Mouse (Mus musculus) cerebellum, postnatal 14 days (tissue): ENCODE data around the gene Nampt.
A peak's percentile ranks its signal among the peaks of the same experiment; 100 is the strongest.
"Not testable (repeated sequence)": the region's sequence is repeated elsewhere in the genome, so short reads cannot be mapped to it uniquely, and the experiment has no call there.

Experiments used
- DNase-seq, 2 experiments: peaks; one replicate each; pipeline ENCODE4 v3.0.0; 2021; ENCODE audit warnings: mixed read lengths in 2 of 2

Nampt gene

GRCm38 (mm10) chr12:32846325-32846724 lies 27.0 kb downstream of the Nampt start:
- DNase-seq: no peak

DNA sequence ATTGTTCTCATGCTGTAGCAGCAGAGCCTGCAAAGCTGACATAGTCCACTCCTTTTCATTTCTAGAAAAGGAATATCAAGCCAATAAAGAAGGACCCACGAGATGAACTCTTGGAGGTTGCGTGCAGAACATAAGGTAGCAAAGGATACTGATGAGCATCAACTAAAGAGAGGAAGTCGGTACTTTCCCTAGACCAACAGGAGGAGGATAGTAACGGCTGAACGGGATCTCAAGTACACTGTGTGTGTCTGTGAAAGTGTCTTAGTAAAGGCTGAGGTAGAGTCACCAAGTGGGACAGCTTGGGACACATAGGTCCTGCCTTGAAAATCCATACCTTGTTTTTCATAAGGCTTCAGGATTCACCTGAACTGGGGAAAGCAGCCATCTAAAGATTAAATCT lies 34.4 kb downstream of the Nampt start:
- DNase-seq: no peak

DNA sequence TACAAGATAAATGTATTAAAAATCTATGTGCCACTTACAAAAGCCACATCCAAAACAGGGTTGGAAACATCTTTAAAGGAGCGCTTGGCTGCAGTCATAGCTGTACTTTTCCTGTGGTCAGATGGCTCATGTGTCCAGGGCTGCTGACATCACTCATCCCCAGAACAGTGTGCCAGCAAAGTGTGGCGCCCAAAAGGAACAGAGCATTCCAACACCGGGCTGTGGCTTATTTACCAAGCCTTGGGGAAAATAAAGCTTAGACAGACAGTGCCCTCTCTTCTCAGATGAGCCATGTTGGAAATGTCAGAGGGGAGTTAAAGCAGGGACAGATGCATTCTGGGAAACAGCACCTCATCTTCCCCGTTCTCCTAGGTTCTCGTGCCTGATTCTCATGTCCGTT lies 35.5 kb downstream of the Nampt start:
- no peak for DNase-seq

GRCm38 (mm10) chr12:32855398-32855797 lies 36.1 kb downstream of the Nampt start:
- no peak for DNase-seq

DNA sequence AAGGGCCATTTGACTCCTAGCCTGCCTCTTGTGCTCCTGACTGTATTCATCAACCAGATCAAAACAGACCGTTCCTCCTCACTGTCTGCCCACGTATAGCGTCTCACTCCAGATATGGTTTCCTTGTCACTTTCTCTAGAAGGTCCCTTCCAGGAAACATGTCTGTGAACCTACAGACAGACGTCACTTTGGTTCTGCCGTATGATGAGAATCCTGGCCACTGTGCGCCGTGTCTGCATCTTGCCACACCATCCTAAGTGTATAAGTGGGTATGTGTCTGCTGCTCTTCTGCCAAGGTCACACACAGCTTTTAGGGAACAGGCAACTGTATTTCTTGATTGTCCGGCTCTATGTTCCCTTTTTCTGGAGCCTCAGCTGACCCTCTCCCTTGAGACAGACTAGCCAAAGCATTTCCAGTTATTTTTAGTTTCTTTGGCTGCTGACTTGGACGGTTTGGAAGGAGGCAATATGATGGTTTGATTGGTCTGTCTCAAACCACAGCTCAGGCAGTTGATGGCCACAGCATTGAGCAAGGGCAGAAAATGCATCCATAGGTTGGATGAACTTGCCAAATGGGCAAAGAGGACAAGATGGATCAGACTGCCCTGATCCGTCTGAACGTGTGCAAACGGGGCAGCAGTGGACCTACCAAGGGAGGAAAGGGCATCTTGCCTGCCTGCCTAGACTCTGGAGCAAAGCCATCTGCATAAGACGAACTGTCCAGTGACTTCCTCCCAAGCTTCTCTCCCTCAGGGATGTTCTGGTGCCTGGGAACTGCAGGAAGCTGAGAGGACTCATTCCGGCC lies 37.6 kb downstream of the Nampt start:
- no peak for DNase-seq

- no peak for DNase-seq
These were observed 39.1 kb downstream of the Nampt start for GRCm38 (mm10) chr12:32858444-32858843.

GRCm38 (mm10) chr12:32860820-32861219 lies 41.5 kb downstream of the Nampt start:
- DNase-seq: no peak

- DNase-seq: no peak
These were observed 51.5 kb downstream of the Nampt start for GRCm38 (mm10) chr12:32870815-32871214.

DNA sequence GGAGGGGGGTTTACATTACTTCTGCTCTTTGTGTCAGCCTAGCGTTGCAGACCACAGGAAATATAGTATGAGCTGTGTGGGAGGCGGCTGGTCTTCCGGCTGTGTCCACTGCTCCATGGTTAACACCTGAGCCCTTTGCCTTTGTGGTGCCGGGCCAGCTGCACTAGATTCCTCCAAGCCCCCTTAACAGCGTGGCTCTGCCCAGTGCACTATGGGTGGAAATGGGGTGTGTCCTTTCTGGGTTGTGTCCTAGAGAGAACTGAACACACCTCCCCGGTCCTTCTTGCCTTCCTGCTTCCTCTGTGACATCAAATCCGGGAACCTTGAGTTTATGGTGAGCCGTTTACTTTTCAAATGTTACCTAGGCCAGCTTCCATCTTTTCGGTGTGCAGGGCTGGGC lies 58.2 kb downstream of the Nampt start:
- no peak for DNase-seq

DNA sequence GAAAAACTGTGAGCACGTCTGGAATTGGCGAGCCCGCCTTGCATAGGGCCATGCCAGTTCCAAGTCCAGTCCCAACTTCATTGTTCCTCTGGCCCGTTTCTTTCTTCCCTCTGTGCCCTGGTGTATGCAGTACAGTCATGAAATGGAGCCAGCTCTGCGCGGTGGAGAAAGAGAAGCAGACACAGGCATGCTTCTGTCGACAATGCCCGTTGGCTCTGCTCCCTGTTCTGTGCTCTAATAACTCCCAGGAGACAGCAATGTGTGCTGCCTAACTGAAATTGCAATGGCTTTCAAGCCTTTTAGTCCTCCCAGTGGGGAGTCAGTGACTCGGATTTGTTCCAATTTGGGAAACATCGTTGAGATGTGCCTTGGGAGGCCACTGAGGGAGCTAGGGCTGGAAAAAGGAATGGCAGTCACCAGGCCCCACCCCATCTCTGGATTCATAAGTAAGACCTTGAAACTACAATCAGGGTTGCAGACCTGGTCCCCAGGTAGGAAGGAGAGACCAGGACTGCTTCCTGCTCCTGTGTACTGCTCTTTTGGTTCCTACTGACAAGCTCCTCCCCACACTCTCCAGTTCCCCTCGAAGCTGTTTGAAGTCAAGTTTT lies 58.7 kb downstream of the Nampt start:
- peak; percentile 26 to 41 for DNase-seq

DNA sequence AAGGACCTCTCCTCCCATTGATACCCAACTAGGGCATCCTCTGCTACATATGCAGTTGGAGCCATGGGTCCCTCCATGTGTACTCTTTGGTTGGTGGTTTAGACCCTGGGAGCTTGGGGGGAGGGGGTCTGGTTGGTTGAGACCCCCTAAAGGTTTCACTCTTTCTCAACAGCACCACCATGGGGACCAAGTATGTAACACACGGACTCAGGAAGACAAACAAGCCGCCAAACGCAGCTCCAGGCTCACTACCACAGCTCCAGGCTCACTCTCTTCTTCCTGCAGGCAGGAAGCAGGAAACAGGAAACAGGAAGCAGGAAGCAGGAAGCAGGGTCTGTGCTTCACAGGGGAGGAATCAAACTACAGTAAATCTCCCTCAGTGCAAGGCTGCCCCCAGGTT lies 60.0 kb downstream of the Nampt start:
- DNase-seq: no peak

DNA sequence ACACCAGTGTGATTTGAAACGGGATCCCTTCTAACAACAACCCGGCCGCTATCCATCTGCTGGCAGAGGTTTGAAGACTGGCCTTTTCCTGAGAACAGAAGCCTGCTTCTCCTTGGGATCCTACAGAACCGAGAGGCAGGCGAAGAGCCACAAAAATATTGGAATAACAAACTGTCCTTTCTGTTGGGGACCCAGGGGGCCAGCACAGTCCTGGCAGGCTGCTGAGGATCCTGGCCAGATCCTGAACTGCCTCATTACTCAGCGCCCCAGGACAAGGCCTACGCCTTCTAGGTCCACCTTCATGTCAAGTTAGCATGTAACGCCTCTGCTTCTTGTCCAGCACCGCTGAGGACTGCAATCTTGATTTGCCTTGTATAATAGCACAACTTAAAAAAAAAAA lies 65.0 kb downstream of the Nampt start:
- peak; percentile 24 to 34 for DNase-seq

DNA sequence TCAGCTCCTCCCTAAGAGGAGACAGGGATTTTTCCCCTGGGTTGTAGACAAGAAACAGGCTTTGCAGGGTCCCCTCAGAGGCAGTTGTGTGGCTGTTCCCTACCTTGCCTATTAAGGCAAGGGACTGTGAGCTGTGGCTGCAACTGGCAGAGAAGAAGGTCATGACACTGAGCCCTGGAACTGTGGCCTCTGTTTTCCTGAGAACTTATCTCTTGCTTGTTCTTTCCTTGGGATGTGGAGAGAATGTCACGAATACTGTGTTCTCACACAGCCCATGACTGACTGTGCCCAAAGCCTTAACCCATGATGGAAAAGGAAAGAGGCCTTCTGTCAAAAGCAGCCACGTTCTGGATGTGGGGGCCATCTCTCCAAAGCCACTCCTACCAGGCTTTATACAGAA lies 65.7 kb downstream of the Nampt start:
- no peak for DNase-seq

GRCm38 (mm10) chr12:32886353-32886752 lies 67.0 kb downstream of the Nampt start:
- DNase-seq: no peak

- no peak for DNase-seq
These were observed 68.9 kb downstream of the Nampt start for GRCm38 (mm10) chr12:32888226-32888625.

DNA sequence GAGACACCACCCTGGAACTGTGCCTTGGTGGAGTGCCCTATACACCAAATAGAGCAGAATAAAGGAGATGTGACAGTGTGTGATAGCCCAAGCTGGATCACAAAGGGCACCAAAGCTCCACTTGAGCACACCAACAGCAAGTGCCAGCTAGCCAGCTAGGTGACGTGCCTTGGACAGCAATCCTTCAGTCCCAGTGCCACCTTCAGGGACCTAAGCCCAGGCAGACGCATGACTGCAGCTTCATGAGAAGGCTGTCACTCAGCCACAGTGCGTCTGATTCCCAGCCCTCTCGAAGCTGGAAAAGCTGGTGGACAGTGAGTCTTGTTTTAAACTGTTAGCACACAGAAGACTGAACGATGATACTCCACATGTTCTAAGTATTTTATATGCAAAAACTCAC lies 70.5 kb downstream of the Nampt start:
- DNase-seq: no peak

DNA sequence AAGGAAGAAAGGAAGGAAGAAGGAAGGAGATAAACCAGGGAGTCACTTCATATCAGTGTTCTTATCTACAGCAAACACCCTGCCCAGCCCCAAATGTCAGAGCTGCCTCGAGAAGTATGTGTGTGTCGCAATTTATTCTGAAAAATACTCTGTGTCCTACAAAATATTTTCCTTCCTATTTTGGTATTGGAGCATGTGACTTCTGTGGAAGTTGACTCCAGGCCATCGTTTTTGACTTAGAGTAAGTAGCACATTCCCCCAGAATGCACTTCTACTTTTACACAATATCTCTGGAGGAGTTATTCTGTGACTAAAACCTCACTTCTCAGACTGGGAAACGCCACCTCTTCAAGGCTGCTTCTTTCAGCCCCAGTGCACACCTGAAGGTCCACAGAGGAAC lies 71.1 kb downstream of the Nampt start:
- DNase-seq: no peak

DNA sequence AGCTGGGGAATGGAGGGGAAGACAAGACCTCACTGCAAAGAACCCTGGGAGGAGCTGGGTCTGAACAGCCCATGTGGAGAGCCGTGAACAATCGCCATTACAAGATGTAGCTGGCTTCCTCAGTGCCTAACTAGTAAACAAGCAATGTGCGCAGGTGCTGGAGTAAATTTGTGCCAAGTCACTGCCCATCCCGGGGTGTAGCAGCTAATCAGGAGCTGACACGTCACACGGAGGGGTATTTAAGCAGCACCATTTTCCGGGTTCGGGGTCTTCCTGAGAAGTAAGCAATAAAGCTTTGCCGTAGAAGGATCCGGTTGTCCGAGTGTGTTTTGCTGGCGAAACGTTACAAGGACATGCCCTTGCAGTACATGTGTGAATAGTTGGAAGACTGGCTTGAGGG lies 71.9 kb downstream of the Nampt start:
- DNase-seq: not testable (repeated sequence)

DNA sequence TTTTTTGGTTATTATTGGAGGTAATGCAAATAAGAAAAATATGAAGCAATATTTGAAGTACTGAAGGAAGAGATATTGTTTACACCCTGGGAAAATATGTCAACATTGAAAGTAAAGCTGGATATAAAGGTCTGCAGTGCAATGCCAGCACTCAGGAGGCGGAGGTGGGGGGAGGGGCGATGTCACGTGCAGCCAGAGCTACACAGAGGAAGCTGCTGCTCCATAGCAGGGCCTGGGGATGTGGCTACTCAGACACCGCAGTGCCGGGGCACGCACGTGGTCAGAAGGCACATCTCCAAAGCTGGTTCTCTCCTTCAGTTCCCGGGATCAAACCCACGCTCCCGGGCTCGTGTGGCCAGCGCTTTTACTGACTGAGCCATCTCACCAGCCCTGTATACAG lies 73.9 kb downstream of the Nampt start:
- DNase-seq: peak in 1 of 2 experiments; percentile 43

GRCm38 (mm10) chr12:32895806-32896205 lies 76.5 kb downstream of the Nampt start:
- DNase-seq: no peak

DNA sequence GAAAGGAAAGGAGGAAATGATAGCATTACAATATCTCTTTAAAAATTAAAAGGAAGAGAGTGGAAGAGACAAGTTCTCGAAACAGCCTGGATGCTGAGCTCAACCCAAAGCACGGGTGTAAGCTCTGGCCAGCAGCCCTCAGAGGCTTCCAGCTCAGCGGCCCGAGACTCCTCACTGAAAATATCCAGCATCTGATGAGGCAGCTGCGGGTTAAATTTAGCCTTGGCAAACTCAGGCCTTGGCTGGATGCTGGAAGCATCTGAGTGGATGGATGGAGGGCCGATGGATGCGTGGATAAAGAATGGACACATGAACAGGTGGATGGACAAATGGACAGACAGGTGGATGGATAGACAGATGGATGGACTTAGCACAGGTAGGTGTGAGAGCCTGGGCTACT lies 77.2 kb downstream of the Nampt start:
- peak; percentile 44 to 61 for DNase-seq

DNA sequence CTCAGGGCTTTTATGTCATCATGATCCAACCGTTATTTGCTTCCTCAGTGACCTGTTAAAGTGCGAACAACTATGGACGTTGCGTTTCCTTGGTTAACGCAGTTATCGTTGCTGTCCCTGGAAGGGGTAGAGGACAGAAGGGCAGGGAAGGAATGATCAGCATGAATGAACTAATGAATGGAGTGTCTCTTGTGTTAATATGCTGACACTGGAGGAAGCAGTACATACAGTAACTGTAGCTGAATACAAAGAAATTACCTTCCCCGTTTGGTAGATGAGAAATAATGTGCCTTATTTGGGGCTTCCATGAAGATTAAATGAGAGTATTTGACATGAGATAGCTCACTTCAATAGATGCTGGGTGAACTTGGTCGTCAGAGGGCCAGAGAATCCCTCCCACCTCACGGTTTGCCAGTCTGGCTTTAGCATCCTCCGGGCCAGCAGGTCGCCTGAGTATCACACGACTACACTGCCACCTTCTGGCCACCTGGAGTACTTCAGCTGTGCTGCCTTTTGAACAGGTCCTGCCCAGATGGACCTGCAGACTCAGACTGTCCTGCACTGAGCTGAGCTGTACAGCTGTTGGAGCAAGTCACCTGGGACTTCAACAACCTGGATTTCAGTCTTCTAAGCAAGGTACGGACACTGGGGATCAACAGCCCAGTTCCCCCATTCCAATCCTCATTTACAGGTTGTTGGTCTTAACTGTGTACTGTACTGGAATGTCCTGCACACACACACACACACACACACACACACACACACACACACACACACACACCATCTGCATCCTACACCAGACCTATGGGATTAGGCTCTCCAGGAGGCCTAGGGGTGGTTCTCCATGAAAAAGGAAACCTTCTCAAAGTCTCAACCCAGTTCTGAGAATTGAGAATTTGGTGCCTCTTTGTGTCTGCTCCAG lies 78.1 kb downstream of the Nampt start:
- DNase-seq: peak; percentile 96 to 97

GRCm38 (mm10) chr12:32901005-32901404 lies 81.7 kb downstream of the Nampt start:
- no peak for DNase-seq
